Mouse (Mus musculus) spleen, postnatal 36 days (tissue): Measurements from ENCODE around the gene Ccdc60.
"Not testable (repeated sequence)": the region's sequence is repeated elsewhere in the genome, so short reads cannot be mapped to it uniquely, and the experiment has no call there.

ENCODE experiments used
- DNase-seq, 2 experiments: peaks; one replicate each; pipeline ENCODE4 v3.0.0; 2022; ENCODE audit warnings: low spot score in 2 of 2, mixed read lengths in 1 of 2

Ccdc60 gene

DNA sequence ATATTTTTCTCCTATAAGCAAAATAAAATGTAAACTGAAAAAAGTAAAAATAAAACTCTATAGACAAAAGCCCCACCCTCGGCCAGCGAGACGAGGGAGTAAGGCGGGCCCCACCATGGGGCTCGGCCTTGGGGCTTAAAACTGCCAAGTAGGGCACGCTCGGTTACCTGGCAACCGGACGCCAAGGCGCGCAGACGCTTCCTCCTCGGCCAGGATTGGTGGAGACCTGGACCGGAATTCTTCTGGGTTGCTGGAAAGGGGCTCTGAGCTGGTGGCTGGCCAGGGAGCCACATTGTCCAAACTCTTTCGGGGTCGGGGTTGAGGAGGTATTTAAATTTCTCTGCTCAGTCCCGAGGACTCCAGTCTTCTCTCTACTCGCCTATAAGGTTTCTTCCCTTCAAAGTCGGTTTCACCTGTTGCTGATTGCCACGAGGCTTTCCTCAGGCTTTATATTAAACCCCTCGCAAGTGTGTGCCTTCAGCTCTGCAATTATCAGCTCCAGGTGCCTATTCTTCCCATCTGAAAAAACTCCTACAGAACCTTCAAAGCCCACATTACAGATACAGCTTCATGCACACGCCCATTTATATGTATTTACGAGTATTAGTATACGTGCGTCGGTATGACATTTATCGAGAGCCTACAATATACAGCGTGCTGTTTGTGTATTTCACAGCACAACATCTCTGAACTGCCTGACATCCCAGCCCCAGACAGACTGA lies at the start of gene Ccdc60:
Ccdc60 (minus strand) TSS at position 137 of the 722 bp plus-strand sequence.
- DNase-seq: no peak

GRCm38 (mm10) chr5:116336191-116336590 lies 47.4 kb upstream of the Ccdc60 start:
- DNase-seq: no peak

DNA sequence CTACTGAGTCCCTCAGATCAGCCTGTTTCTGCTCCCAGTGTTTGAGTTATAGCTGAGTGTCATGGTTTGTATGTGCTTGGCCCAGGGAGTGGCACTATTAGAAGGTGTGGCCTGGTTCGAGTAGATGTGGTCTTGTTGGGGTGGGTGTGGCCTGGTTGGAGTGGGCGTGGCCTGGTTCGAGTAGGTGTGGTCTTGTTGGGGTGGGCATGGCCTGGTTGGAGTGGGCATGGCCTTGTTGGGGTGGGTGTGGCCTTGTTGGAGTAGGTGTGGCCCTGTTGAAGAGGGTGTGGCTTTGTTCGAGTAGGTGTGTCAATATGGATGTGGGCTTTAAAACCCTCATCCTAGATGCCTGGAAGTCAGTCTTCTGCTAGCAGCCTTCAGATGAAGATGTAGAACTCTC lies 40.1 kb upstream of the Ccdc60 start:
- no peak for DNase-seq

DNA sequence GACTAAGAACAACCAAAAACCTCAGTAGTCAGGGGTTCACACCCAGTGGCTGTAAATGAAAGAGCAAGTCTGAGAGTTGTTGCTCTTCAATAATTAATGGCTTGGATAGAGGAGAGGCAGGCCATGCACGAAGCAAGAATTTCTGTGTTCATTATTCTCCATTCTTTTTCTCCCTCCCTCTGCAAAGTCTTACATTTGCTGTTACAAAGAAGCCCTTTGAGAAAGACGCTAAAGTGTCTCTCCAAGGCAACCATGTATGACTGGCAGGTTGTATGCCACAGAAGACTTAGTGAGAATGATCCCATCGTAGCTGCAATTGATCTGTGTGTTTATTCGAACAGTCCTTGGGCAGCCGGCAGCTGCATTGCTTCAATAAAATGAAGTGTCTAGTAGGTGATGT lies 34.6 kb upstream of the Ccdc60 start:
- DNase-seq: no peak

DNA sequence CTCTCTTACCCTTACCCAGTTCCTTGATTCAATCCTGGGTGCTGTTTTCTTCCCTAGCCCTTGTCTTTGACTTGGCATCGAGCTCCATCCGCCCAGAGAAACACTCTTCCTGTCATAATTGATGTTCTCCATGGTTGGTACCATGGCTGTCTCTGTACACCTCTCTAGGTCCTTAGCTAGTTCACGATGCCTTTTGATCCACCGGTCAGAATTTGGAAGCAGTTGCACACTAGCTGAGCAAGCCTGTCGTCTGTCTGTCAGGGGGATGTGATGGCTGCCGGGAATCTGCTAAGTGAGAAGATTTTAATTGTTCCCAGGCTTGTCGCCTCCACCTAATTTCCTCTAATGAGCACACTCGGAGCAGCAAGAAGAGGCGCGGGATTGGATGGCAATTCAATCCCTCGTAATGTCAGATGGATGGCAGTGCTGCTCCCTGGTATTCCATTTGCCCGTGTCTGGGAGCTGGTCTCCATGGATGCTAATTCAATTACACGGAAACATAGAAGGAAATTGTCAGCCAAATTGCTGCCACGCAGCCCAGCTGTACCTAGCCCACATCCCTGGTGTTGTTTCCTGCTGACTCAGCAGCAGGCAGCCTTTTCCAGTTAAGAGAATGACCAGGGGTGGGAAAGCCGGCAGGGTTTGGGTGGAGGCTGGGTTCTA lies 33.7 kb upstream of the Ccdc60 start:
- no peak for DNase-seq

DNA sequence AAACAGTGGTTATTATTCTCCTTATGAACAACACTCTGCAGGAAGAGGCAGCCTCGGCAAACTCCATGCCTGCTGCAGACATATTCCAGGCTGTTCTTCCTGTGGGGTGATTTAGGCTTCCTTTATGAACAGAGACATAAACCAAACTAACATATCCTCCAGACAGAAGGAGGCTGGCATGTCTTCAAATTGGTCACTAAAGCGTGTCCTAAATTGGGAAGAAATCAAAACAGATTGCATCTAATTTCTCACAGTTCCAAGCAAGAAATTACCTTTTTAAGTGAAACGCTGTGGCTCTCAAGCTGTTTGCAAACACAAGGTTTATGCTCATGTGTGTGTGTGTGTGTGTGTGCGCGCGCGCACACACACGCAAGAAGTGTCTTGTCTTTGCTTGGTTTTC lies 24.9 kb upstream of the Ccdc60 start:
- DNase-seq: no peak

GRCm38 (mm10) chr5:116312111-116312737 lies 23.4 kb upstream of the Ccdc60 start:
- DNase-seq: no peak

DNA sequence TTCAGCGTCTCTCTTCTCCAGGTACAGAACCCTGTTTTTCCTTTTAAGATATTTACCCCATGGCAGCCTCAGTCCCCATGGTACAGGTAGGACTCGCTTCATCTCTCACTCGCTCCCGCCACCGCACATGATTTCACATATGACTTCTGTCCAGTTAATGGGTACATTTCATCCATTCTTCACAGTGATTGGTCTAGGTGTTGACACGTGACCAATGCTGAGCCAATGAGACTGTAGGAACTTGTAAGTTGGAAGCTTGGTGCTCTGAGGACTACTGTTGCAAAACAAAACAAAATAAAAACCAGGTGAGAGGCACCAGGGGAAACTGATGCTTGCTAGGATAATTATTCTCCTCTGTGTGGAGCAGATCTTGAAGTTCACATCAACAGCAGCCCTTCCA lies 22.9 kb upstream of the Ccdc60 start:
- DNase-seq: no peak

- no peak for DNase-seq
Measured at GRCm38 (mm10) chr5:116309383-116309801, 20.6 kb upstream of the Ccdc60 start.

- DNase-seq: no peak
Measured at GRCm38 (mm10) chr5:116305557-116305956, 16.8 kb upstream of the Ccdc60 start.

GRCm38 (mm10) chr5:116305146-116305545 lies 16.4 kb upstream of the Ccdc60 start:
- not testable (repeated sequence) for DNase-seq

GRCm38 (mm10) chr5:116300984-116301383 lies 12.2 kb upstream of the Ccdc60 start:
- DNase-seq: no peak

DNA sequence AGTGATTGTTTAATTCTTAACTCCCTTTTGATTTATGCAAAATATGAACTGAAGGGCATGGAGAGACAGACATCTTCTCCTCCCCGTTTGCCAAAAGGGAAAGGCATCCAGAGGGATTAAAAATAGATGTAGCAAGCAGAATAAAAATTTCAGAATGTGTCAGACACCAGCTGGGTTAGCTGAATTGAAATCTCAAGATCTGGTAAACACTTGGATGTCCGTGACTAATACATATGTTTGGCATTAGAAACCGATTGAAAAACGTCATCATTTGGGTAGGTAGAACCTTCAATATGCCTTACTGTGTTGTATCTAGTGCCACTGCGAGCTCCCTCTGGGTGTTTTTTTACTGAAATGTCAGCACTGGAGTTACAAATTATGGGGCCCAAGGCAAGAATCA lies 4.7 kb upstream of the Ccdc60 start:
- no peak for DNase-seq

DNA sequence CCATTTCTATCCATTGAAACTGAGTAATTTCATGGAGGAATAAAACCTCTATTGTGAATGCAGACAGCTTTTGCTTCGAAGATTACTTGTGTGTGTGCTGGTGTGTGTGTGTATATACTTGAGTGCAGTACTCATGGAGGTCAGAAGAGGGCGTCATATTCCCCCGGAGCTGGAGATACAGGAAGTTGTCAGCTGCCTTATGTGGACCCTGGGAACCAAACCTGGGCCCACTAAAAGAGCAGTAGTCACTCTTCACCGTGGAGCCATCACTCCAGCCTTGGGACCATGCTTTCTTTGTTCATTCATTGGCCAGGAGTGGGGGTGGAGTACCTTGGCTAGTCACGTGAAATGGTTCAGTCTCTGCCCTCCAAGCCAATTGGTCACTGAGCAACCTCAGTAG lies 1.8 kb upstream of the Ccdc60 start:
- no peak for DNase-seq

GRCm38 (mm10) chr5:116289897-116290296 lies 1.1 kb upstream of the Ccdc60 start:
- no peak for DNase-seq

DNA sequence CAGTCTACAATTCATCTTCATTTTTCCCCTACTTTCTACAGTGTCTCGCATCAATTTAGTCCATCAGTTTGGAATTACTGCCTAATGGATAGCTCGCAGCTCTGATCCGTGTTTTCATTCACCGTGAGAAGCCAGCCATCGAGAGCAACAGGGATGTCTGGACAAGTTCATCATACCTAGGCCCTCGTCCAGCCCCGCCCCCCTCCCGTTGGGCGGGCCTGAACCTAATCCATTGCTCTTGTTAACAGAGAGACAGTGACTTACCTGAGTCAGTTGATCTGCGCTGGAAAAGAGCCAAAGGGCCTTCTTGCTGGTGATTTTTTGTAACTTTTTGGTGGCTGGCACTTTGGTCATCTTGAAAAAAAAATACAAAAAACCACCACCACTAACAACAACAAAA lies 602 bp downstream of the Ccdc60 start:
- DNase-seq: no peak

- DNase-seq: no peak
Measured at GRCm38 (mm10) chr5:116285532-116286176, 3.1 kb downstream of the Ccdc60 start.

GRCm38 (mm10) chr5:116280518-116280917 lies 8.3 kb downstream of the Ccdc60 start:
- DNase-seq: no peak

DNA sequence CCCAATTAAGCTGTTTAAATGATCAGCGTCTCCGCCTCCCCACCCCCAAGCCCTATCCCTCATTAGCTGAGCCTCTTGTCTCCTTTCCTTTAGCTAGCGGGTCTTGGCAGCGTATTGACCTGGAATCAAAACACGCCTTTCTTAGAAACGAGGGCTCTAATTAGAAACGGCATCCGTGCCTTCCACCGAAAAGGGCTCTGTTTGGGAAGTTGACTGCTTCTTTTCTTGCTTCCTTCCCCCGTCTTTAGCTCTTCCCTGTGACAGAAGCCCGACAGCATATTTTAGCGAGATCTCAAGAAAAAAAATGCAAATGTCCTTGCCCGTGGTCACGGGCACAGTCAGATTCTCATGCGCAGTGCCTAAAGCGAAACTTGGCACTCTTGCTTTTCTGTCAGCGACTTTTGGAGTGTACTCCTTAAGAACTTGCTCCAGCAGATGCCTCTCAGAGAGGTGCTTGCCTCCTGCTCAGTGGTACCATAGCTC lies 10.3 kb downstream of the Ccdc60 start:
- no peak for DNase-seq

- no peak for DNase-seq
Measured at GRCm38 (mm10) chr5:116277951-116278350, 10.8 kb downstream of the Ccdc60 start.

- no peak for DNase-seq
Measured at GRCm38 (mm10) chr5:116274818-116275217, 14.0 kb downstream of the Ccdc60 start.

GRCm38 (mm10) chr5:116274365-116274764 lies 14.4 kb downstream of the Ccdc60 start:
- no peak for DNase-seq
